Mouse (Mus musculus) neural tube, embryonic 13.5 days (tissue): ENCODE results near the gene Fgfr2. TPM values are rescaled to one million over a fixed set of nuclear protein-coding genes. Genes with fewer than 3 reads are reported as not detected.

Source experiments
- ATAC-seq: fragments of 200-750 bp; cut with Nextera tagmentation; 2 replicates; pipeline ENCODE4 v1.8.0; 2017; ENCODE audit warnings: low read depth, mild to moderate bottlenecking, moderate TSS enrichment, moderate library complexity
- H3K27ac ChIP-seq: fragments of 300-500 bp; sonication (generic); replicated peaks from 2 replicates; pipeline ENCODE4 v1.5.1; 2015; ENCODE audit warnings: moderate library complexity, mild to moderate bottlenecking, inconsistent platforms
- H3K27me3 ChIP-seq: fragments of 300-500 bp; sonication (generic); 2 replicates; pipeline ENCODE4 v1.6.1; 2015; ENCODE audit warnings: mild to moderate bottlenecking, inconsistent platforms
- H3K36me3 ChIP-seq: fragments of 300-500 bp; sonication (generic); 2 replicates; pipeline ENCODE4 v1.6.1; 2015; ENCODE audit warnings: mild to moderate bottlenecking, inconsistent platforms
- H3K4me1 ChIP-seq: fragments of 300-500 bp; sonication (generic); replicated peaks from 2 replicates; pipeline ENCODE4 v1.6.1; 2015; ENCODE audit warnings: inconsistent platforms
- H3K4me2 ChIP-seq: fragments of 300-500 bp; sonication (generic); 2 replicates; pipeline ENCODE4 v1.6.1; 2015; ENCODE audit warnings: inconsistent platforms, mild to moderate bottlenecking, moderate library complexity
- H3K4me3 ChIP-seq: fragments of 300-500 bp; sonication (generic); 2 replicates; pipeline ENCODE4 v1.5.1; 2015; ENCODE audit warnings: mild to moderate bottlenecking, inconsistent platforms
- H3K9ac ChIP-seq: fragments of 300-500 bp; sonication (generic); 2 replicates; pipeline ENCODE4 v1.6.1; 2015; ENCODE audit warnings: moderate library complexity, mild to moderate bottlenecking, inconsistent platforms
- H3K9me3 ChIP-seq: fragments of 300-500 bp; sonication (generic); 2 replicates; pipeline ENCODE4 v1.6.1; 2016; ENCODE audit warnings: inconsistent platforms
- WGBS: fragments of 180-500 bp; shearing (Covaris S2); methylation state at CpG from one replicate; pipeline ENCODE4 v1.1.7; 2015; 5-methylcytosine and 5-hydroxymethylcytosine counted together
- polyA plus RNA-seq: library from polyadenylated mRNA; unstranded; fragments of >200 nt; fragmentation: Nextera tagmentation; extraction: Ambion mirVana; gene quantifications from 2 replicates; pipeline ENCODE4 v1.2.1, GENCODE M21; 2015

Gene Fgfr2
- polyA plus RNA-seq, 1 experiment from 2014 or later = 22.9 TPM

DNA sequence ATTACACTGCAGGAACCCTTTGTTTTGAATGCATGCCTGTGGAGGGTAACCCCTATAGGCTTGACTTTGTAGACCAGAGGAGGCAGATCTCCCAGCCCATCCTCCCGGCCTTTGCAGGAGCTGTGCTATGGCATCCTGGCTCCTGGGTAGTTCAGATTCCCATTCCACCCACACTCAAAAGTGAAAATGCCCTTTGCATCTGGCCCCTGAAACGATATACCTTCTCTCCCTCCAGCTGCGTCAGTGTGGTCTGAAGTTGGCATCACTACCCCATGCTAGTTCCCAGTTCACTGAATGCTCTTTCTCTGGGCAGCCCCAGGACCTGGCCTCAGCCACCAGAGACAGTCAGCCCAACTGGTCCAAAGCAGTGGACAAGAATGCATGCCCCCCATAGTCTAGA, 421.1 kb downstream of the Fgfr2 start:
- H3K4me2 ChIP-seq = no peak overlapping the region
- H3K27ac ChIP-seq = no peak overlapping the region
- H3K4me3 ChIP-seq = no peak overlapping the region
- H3K4me1 ChIP-seq = 0 out of 2 replicates have a peak, but pooled peaks cover 4% of the 10 kb centered on the region
- 0 out of 2 replicates have a peak, but pooled peaks cover 2% of the 10 kb centered on the region for H3K36me3 ChIP-seq
- H3K9ac ChIP-seq = no peak overlapping the region
- no peaks in the 10 kb centered on the region for H3K9me3 ChIP-seq
- ATAC-seq = no peak
- no peaks in the 10 kb centered on the region for H3K27me3 ChIP-seq
- WGBS = 86% methylated on average over 3 of the region's 3 CpGs

DNA sequence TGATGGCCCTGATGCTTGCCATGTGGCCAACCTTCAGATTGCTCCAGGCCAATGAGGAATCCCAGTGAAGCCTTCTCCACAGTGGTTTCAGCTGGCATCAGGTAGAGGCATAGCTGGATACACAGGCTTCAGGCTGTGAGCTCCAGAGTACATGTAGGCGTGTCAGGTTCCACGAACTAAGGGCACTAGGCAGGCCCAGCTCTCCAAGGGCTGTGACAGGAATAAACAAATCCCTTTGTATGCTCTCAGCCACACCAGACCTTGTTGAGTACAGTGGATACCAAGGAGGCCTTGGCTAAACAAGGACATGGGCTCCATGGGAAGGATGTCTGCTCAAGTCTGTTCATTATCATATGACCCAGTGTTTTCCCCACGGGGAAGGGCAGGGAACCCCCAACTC, 421.7 kb downstream of the Fgfr2 start:
- H3K27me3 ChIP-seq = no peaks in the 10 kb centered on the region
- H3K4me1 ChIP-seq = 0 out of 2 replicates have a peak, but pooled peaks cover 4% of the 10 kb centered on the region
- 0 out of 2 replicates have a peak, but pooled peaks cover 2% of the 10 kb centered on the region for H3K36me3 ChIP-seq
- no peak overlapping the region for H3K9ac ChIP-seq
- H3K9me3 ChIP-seq = no peaks in the 10 kb centered on the region
- no peak overlapping the region for H3K4me2 ChIP-seq
- ATAC-seq = no peak
- H3K27ac ChIP-seq = no peak overlapping the region
- no peak overlapping the region for H3K4me3 ChIP-seq
- 88% methylated on average over 3 of the region's 3 CpGs for WGBS

DNA sequence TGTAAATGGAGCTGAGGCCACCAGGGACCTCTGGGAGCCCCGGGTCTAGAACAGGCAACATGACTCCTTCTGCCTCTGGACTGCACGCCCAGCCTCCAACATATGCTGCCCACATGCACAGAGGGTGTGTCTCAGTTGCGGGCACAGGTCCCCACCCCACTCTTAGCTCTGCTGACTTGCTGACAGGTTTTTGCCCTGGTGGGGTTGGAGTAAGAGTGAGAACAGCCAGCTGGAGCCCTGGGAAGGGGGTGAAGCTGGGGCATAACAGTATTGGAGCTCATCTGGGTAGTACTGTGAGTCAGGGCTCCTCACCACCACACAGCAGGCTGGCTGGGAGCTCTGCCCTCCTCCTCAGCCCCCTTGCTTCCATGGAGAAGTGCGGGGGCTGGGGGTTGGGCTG, 423.0 kb downstream of the Fgfr2 start:
- WGBS = 87% methylated on average over 4 of the region's 4 CpGs
- no peak overlapping the region for H3K9ac ChIP-seq
- no peak for ATAC-seq

DNA sequence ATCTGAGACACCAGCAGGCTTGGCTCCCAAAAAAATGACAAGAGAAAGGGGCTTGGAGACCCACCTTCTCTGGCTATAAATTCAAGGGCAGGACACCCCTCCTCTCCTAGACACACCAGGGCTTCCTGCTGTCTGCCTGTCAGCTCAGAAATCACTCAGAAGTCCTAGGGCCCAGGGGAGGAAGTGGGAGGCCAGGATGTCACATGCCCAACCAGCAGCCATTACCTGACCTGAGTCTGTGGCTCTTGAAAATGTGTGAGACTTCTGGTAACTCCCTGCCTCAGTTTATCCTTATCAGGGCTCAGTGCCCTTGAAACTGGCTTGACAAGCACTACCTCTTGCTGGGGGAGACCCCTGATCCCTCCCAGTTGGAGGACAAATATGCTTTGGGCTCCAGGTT, 423.5 kb downstream of the Fgfr2 start:
- Histone ChIP-seq H3K9me3 (0 out of 2 replicates have a peak, but pooled peaks cover 5% of the 10 kb centered on the region), H3K27me3 (no peaks in the 10 kb centered on the region), H3K4me3 (no peak overlapping the region), H3K4me1 (0 out of 2 replicates have a peak, but pooled peaks cover 4% of the 10 kb centered on the region), H3K36me3 (no peaks in the 10 kb centered on the region), H3K27ac (no peak overlapping the region), H3K4me2 (no peak overlapping the region), H3K9ac (no peak overlapping the region)
- ATAC-seq = no peak

More for the DNA sequence above, 423.0 kb downstream of the Fgfr2 start:
- Histone ChIP-seq H3K4me2 (no peak overlapping the region), H3K9me3 (no peaks in the 10 kb centered on the region), H3K27me3 (no peaks in the 10 kb centered on the region), H3K27ac (no peak overlapping the region), H3K4me1 (0 out of 2 replicates have a peak, but pooled peaks cover 4% of the 10 kb centered on the region), H3K4me3 (no peak overlapping the region), H3K36me3 (0 out of 2 replicates have a peak, but pooled peaks cover 1% of the 10 kb centered on the region)

DNA sequence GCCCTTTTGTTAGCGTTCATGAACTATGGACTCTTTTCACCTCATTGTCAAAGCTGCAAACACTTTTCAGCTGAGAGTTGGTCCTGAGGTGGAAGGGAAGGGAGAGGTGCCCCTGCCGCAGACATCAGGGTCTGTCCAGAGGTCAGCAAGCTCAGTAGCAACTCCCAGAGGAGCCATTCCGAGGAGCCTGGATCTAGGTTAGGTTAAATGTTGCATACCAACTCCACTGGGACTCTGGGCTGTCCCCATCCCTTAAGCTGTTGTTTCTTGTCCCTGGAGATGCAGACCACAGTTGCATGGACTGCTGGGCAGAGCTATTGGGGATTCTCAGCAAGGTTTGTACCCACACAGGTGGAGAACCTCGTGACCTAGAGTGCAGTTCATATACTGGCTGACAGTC, 424.0 kb downstream of the Fgfr2 start:
- Histone ChIP-seq H3K4me3 (no peak overlapping the region), H3K9me3 (0 out of 2 replicates have a peak, but pooled peaks cover 8% of the 10 kb centered on the region), H3K27me3 (no peaks in the 10 kb centered on the region), H3K36me3 (no peaks in the 10 kb centered on the region), H3K4me1 (0 out of 2 replicates have a peak, but pooled peaks cover 4% of the 10 kb centered on the region), H3K27ac (no peak overlapping the region), H3K9ac (no peak overlapping the region), H3K4me2 (no peak overlapping the region)
- 70% methylated on average over 4 of the region's 4 CpGs for WGBS
- no peak for ATAC-seq

DNA sequence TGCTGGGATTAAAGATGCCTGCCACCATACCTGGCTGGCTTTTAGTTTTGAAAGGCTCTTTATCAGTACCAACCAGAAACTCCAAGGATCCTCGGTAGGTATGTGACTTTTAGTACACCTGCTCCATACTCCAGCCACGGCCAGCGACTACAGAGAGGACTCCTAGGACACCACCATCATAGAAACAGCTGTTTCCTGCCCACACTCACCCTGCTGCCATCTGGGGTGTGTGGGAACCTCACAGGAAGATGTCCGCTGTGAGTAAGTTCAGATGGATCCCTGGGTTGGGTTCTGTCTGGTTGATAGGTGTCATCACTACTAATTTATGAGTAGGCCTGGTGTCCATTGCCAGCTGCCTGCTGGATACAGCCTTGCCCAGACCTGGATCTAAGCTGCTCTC, 424.4 kb downstream of the Fgfr2 start:
- Histone ChIP-seq H3K27ac (no peak overlapping the region), H3K4me1 (0 out of 2 replicates have a peak, but pooled peaks cover 4% of the 10 kb centered on the region), H3K9me3 (0 out of 2 replicates have a peak, but pooled peaks cover 8% of the 10 kb centered on the region), H3K4me3 (no peak overlapping the region), H3K9ac (no peak overlapping the region), H3K27me3 (no peaks in the 10 kb centered on the region), H3K4me2 (no peak overlapping the region), H3K36me3 (no peaks in the 10 kb centered on the region)
- WGBS = 80% methylated on average over 4 of the region's 4 CpGs
- ATAC-seq = no peak

DNA sequence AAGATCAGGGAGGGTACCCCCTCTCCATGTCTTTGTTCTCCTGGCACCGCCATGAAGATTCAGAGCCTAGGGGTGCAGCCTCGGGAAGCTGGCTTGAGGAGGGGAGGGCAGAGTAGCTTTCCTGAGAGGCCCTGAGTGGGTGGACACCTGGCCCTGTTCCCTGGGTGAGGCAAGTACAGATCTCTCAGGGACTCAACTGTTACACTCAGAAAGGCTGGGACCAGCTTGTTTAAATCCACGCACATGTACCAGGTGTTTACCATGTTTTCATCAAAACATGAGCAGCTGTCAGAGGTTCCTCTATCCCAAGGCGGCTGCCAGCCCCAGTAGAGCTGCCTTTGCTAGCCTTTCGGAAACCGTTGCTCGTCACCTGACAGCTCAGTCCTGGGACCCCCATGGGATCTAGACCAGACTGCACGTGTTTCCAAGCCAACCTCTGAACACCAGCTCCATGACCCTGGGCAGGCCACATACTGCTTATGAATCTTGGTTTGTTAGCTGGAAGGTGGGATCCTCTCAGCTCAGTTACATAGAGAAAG, 425.8 kb downstream of the Fgfr2 start:
- no peak for ATAC-seq
- Histone ChIP-seq H3K27me3 (no peaks in the 10 kb centered on the region), H3K4me2 (no peak overlapping the region), H3K4me3 (no peak overlapping the region), H3K9me3 (0 out of 2 replicates have a peak, but pooled peaks cover 8% of the 10 kb centered on the region), H3K4me1 (0 out of 2 replicates have a peak, but pooled peaks cover 12% of the 10 kb centered on the region), H3K36me3 (no peaks in the 10 kb centered on the region), H3K9ac (no peak overlapping the region), H3K27ac (no peak overlapping the region)
- 82% methylated on average over 8 of the region's 8 CpGs for WGBS

DNA sequence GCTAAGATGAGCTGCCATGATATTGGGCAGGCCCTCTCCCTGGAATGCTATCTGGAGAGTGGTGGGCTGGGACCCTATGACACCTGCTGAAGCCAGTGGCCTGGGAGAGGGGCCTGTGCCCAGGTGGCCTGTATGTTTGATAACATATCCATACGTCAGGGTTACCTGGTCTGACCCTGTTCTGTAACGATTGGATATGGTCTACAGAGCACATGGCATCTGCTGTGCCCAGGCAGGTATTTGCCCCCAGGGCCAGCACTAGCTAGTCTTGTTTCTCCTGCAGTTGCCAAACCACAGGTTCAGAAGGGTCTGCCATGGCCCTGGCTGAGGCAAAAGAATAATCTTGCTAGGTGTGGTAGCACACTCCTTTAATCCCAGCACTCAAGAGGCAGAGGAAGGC, 429.6 kb downstream of the Fgfr2 start:
- Histone ChIP-seq H3K36me3 (no peaks in the 10 kb centered on the region), H3K4me2 (no peak overlapping the region), H3K9me3 (0 out of 2 replicates have a peak, but pooled peaks cover 8% of the 10 kb centered on the region), H3K4me3 (no peak overlapping the region), H3K4me1 (peaks cover 17% of the 10 kb centered on the region), H3K9ac (no peak overlapping the region), H3K27me3 (no peaks in the 10 kb centered on the region), H3K27ac (no peak overlapping the region)
- 98% methylated on average over 2 of the region's 2 CpGs for WGBS
- no peak for ATAC-seq

DNA sequence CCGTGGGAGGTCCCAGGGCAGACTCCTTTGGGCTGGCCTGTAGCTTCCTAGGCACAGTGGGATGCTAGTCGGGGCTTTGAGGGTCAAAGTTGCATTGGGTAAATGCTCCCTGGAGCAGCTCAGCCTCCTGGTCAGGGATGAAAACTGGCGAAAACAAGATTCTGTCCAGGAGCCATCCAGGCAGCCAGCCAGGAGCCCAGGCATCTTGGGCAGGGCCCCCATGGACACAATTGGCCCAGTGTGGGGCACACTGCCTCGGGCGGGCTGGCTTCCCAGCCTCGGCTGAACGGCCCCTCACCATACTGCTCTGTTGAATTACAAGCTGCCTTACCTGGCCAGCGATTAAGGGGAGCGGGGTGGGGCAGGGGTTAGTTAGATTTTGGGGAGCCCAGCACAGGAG, 430.4 kb downstream of the Fgfr2 start:
- no peak overlapping the region for H3K4me2 ChIP-seq
- H3K9me3 ChIP-seq = 0 out of 2 replicates have a peak, but pooled peaks cover 8% of the 10 kb centered on the region
- no peaks in the 10 kb centered on the region for H3K36me3 ChIP-seq
- H3K27ac ChIP-seq = no peak overlapping the region
- WGBS = 75% methylated on average over 9 of the region's 9 CpGs
- no peaks in the 10 kb centered on the region for H3K27me3 ChIP-seq
- no peak for ATAC-seq
- no peak overlapping the region for H3K4me3 ChIP-seq
- peaks cover 26% of the 10 kb centered on the region for H3K4me1 ChIP-seq
- H3K9ac ChIP-seq = no peak overlapping the region

DNA sequence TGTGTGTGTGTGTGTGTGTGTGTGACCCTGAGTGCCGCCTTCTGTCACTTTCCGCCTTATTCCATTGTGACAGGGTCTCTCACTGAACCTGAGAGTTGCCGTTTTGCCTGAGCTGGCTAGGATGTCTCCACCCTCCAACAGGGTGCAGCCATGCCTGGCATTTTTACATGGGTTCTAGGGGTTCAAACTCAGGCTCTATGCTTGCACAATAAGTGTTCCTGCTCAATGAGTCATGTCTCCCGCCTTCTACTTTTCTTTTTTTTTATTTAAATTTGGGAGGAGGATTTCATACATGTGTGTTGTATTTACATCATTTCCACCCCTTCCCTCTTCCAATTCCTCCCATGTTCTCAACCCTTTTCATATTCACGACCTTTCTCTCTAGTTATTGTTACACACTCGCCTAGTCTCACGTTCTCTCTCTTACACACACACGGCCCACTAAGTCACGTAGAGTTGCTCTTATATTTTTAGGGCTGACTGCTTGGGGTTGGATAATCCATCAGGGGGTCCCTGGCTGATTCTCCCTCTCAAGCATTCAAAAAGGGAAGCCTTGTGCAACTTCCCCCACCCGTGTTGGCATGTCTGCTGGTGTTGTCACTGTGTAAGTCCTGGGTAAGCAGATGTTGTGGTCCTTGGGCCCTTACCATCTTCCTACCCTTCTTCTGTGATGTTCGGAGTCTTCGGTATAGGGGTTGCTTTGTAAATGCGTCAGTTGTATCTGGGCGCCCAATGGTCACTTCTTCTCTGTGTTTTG, 432.3 kb downstream of the Fgfr2 start:
- Histone ChIP-seq H3K9me3 (0 out of 2 replicates have a peak, but pooled peaks cover 8% of the 10 kb centered on the region), H3K27ac (no peak overlapping the region), H3K36me3 (no peaks in the 10 kb centered on the region), H3K4me1 (peaks cover 33% of the 10 kb centered on the region), H3K4me3 (no peak overlapping the region), H3K27me3 (no peaks in the 10 kb centered on the region), H3K9ac (no peak overlapping the region), H3K4me2 (no peak overlapping the region)
- 91% methylated on average over 14 of the region's 14 CpGs for whole genome bisulfite sequencing
- ATAC-seq = no peak

DNA sequence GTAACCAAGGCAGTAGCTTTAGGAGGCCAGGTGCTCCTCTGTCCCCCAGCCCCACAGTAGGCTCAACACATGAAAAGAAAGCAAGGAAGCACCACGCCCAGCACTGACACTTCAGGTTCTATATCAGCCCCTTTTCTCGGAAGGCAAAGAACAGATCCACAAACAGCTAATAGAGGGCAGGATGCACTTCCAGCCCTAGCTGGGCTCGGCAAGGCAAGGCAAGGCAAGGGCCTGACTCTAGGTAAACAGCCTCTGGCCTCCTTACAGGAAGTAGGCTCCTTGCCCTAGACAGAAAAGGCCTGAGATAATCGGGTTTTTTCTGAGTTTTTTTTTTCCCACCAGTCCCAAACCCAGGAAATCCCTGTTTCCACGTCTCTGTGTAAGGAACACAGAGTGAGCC, 433.4 kb downstream of the Fgfr2 start:
- no peak for ATAC-seq
- no peaks in the 10 kb centered on the region for H3K36me3 ChIP-seq
- H3K27ac ChIP-seq = no peak overlapping the region
- no peak overlapping the region for H3K4me2 ChIP-seq
- H3K9ac ChIP-seq = no peak overlapping the region
- H3K27me3 ChIP-seq = no peaks in the 10 kb centered on the region
- peaks cover 33% of the 10 kb centered on the region for H3K4me1 ChIP-seq
- 0 out of 2 replicates have a peak, but pooled peaks cover 4% of the 10 kb centered on the region for H3K9me3 ChIP-seq
- H3K4me3 ChIP-seq = no peak overlapping the region
- 83% methylated on average over 5 of the region's 5 CpGs for whole genome bisulfite sequencing

DNA sequence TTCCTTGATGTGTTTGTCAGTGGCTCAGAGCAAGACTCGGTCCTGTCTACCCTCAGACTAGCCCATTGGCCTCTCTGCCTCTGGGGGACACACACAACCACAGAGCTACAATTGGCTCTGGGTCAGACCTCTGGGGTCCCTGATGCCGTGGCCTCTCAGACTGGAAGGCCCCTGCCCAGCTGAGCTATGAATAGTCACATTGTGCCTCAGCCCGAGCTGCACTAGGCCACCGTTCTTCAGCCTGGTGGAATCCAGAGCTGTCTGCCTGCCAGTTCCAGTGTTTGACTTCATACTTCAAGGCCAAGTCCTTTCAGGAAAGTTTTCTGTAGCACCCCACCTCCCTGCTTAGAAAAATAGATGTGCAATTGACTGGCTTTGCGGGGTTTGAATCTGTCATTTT, 434.4 kb downstream of the Fgfr2 start:
- Histone ChIP-seq H3K4me2 (no peak overlapping the region), H3K9ac (no peak overlapping the region), H3K27ac (no peak overlapping the region; the same call in 1 of the 2 replicates), H3K4me3 (no peak overlapping the region), H3K4me1 (peaks cover 33% of the 10 kb centered on the region), H3K27me3 (no peaks in the 10 kb centered on the region), H3K9me3 (no peaks in the 10 kb centered on the region), H3K36me3 (no peaks in the 10 kb centered on the region)
- ATAC-seq = 0 out of 2 replicates have a peak, but pooled peaks have one; percentile 50
- 53% methylated on average over 5 of the region's 5 CpGs for WGBS
